Mouse (Mus musculus): ENCODE data around the gene Lpp.

Gene Lpp

DNA sequence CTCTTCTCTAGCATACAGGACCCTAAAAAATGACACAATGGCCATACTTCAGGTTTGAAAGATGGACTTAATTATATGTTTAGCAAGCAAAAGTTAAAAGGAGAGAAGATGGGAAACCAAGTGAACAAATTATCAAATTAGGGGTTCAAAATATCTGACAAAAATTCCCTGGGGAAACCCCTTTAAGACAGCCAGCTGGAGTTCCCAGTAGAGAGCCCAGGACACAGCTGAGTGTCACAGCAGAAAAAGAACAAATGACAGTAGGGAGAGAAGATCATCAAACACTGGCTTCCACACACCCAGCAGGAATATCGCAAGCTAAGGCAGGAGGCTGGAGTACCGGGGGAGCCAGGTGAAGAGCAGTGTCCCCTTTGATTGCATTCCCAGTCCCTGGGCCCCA is 373.3 kb downstream of the Lpp start:
- POLR2A ChIA-PET, result interaction anchor here in 1 of 4 experiments (0.6 kb wide), 1 partner anchor 576 kb away, joined by 4 read pairs; no protein-coding TSS in a partner anchor
- CTCF ChIA-PET, result interaction anchor here in 1 of 4 experiments (1.0 kb wide), 1 partner anchor 10 kb away, joined by 4 read pairs; no protein-coding TSS in a partner anchor

DNA sequence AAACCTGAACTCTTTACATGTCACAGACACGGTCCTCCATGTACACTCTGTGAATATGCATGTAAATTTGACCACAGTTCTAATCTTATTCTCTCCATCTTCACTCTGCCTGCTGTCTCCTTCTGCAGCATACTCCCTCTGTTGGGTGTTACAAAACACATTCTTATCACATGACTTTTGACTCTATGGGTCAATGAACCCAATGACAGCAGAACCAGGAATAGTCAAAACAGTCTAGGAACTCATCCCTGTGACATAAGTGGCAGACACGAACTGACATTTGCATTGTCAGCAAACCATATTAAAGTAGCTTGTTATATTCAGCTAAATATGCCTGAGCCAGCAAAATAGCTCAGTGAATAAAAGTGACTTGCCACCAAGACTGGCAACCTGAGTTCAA is 383.7 kb downstream of the Lpp start:
- POLR2A ChIA-PET, result no interaction called here
- CTCF ChIA-PET, result no interaction called here

DNA sequence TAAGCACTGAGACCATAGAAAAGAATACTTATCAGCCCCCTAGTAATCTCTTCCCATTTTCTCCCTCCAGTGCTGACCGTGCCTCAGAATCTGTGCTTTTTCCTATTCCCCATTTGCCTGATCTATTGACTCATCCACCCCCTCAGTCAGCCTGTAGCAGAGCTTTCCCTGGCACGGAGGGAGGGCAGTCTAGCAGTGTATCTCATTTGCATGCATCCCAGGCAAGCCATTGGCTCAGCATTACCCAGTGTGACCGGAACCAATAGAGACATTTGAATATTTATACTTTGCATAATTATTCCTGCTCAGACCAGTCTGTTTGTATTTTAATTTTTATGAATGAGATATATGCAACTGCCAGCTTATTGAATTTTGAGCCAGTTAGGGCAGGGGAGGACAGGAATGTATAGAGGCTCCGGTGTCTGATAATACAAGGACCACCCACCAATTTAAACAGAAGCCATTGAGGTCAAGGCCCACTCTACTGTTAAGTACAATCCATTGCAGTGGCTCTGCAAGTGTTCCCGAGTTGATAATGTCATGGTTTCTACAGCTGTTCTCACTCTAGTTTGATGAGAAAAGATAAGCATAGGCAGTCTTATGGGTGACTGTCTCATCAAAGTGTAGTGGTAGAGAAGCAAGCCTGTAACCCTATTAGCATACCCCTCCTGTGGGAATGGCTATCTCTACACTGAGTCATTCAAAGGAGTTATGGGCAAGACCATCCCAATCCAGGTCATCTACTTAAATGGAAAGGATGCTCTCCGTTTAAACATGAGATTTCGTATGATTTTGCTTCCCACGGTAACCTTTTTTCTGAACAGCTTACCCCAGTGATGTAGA is 385.3 kb downstream of the Lpp start:
- ChIA-PET POLR2A (no interaction called here), CTCF (no interaction called here)

DNA sequence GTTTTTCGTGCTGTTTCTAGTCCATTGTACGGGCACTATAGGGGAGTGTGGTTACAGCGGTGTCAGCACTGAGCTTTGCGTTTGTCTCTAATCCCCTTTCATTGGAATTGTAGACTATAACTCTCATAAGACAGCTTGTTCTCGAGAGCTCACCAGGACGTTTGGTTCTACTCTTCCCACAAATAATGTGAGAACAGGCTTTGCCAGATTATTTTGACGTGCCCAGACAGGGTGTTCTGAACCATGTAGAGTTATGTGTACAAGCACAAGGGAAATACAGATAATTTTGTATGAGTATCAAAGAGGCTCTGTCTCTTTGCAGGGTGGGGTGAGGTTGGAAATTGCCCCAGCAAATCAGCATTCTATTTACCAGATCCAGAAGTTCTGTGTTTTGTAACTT is 387.2 kb downstream of the Lpp start:
- ChIA-PET POLR2A (interaction anchor here in 1 of 4 experiments (0.6 kb wide), 1 partner anchor 793 kb away, joined by 6 read pairs; no protein-coding TSS in a partner anchor), CTCF (no interaction called here)

DNA sequence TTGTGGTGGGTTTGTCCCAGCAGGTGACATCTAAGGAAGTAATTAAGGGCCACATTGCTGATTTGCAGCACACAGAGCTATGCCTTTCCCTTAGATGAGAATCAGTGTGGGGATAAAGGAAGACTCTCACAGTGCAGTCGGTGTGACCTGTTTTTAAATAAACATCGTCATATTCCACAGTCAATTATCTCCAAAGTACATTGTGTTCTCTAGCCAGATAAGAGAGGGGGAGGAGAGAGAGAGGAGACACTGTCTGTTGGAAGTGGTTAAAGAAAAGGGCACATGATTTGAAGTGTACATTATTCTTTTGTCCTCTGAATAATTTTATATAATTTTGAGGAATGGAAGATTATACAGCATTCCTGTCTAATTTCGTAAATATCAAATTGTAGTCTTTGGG is 388.6 kb downstream of the Lpp start:
- POLR2A ChIA-PET, result no interaction called here

DNA sequence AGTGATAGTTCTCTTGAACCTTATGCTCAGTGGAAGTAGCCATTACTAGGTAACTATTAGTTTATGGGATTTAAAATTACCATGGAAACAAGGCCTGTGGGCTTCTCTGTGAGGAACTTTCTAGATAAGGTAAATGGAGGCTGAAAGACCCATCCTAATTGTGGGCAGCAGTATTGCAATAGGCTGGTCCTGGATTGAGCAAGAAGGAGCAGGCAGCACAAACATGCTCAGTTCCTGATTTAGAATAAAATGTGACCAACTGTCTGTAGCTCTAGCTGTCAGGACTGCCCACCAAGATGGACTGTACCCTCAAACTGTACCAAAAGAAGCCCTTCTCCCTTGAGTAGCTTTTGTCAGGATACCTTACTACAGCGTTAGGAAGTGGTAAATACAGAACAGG is 392.3 kb downstream of the Lpp start:
- ChIA-PET POLR2A (no interaction called here), CTCF (no interaction called here)

More for the DNA sequence above, 388.6 kb downstream of the Lpp start:
- CTCF ChIA-PET, result no interaction called here

DNA sequence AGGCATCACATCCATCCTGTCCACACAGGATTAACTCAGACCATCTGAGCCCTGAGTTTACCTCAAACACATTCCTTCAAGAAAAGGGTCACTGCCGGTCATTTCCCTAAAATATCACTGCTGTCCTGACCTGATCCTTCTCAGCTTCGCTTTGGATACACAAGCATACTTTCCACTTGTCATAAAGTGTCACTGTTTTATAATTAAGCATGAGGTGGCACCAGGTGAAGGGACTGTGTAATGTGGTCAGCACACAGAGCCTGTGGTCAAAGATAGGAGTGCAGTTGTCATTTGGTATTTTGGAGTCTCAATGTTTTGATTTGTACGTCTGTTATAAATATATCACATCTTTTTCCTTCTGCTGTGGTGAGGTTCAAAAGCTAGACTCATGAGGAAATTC is 395.7 kb downstream of the Lpp start:
- CTCF ChIA-PET, result no interaction called here
- POLR2A ChIA-PET, result no interaction called here

DNA sequence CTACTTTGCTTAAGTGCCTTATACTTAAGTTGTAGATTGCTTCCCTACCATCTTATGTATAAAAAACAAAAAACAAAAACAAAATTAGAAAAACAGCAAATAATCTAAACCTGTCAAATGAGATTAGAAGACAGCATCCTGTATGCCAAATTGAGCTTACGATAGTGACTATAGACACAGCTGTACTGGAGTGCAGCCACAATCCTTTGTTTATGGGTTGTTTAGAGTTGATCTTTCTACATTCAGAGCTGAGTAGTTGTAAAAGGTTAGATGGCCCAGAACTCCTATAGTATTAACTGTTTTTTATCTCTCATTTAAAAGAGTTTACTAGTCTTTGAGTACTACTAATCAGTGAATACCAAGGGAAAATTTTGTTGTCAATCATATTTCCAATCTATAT is 398.1 kb downstream of the Lpp start:
- ChIA-PET POLR2A (no interaction called here), CTCF (no interaction called here)

DNA sequence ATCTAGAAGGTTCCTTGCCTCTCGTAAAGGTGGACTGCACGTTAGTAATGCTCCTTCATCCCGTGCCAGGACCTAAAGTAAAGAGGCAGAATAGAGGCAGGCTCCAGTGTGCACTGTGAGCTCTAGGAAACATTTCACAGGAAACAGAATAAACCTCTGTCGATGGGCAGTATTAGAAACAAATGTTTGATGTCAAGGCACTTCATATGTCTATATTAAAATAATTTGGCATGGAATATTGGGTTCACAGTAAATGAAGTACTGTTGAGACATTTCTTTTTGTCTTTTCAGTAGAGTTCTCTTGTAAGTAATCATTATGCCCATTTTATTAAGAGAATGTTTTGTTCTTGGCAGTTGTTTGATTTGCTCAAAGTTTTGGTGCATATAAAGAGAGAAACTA is 398.7 kb downstream of the Lpp start:
- POLR2A ChIA-PET, result no interaction called here
- CTCF ChIA-PET, result no interaction called here

DNA sequence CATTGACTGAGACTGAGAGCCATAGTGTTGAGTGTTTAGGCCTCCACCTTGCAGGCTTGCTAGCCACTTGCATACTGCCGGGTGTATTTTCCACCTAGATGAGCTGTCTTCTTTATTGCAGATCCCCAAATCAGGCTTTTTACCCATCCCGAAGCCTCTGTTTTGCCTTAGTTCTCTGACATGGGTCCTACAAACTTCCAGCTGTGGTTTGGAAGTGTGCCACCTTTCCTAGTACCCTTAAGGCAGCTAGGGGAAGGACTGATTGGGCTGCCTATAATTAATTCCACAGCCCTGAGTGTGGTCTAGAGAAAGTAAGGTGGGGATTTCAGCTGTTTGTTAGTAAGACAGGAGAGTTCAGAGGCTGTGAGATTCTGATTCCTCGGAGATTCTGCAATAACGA is 399.5 kb downstream of the Lpp start:
- CTCF ChIA-PET, result no interaction called here
- POLR2A ChIA-PET, result interaction anchor here in 1 of 4 experiments (0.5 to 0.7 kb wide), 2 partner anchors 171 to 1120 kb away, joined by 3 read pairs; no protein-coding TSS in a partner anchor

DNA sequence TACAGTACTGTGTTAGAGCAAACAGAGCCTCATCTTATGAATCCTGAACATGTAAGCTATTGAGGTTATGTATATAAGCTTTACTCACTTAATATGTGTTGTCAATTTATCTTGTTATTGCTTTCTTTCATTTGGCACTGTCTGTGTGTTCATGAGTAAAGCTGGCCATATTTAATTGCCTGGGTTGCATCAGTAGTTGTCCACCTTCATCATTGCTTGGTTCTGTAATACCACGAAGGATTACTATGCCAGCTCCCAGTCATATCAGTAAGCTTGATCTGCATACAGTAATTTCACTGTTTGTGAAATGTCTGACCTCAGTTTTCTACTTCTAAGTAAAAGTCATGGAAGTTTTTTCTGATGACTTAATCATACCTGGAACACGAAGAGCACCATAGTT is 401.4 kb downstream of the Lpp start:
- ChIA-PET CTCF (no interaction called here), POLR2A (no interaction called here)

DNA sequence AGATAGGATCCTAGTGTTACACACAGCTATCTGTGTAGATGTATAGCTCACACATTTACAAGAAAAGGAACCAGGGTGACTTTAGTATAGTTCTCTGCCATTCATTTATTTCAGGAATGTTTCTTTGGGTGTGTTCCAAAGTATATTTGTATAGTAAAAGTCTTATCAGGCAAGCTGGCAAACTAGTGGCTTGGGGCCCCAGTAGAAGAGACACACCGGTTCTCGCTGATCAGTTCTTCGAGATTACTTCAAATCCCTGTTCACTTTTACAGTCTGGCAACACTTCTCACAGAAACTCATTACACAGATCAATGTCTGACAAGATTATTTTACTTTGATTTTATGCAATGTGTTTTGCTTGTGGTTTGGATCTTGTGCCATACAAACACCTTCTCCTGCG is 408.0 kb downstream of the Lpp start:
- ChIA-PET CTCF (no interaction called here), POLR2A (interaction anchor here in 1 of 4 experiments (0.8 kb wide), 1 partner anchor 818 kb away, joined by 3 read pairs; no protein-coding TSS in a partner anchor)

DNA sequence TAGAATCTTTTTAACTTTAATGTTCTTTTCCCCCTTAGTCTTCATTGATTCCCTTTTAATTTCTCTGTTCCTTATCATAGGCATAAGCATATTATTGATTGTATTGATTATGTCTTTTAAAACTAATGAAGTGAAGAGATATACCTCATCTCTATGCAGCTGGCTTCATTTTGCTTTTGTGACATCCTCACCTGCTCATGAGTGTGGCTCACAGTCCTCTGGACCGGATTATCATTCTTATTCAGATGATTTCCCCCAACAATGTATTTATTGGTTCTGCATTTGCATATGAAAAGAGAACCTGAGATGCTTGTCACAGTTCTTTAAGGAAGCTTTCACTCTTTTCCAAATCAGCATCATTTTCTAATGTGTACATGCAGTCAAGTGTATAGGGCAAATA is 408.5 kb downstream of the Lpp start:
- ChIA-PET CTCF (no interaction called here), POLR2A (interaction anchor here in 2 of 4 experiments (0.7 to 0.8 kb wide), 2 partner anchors 257 to 819 kb away, joined by 3 read pairs; no protein-coding TSS in a partner anchor)

DNA sequence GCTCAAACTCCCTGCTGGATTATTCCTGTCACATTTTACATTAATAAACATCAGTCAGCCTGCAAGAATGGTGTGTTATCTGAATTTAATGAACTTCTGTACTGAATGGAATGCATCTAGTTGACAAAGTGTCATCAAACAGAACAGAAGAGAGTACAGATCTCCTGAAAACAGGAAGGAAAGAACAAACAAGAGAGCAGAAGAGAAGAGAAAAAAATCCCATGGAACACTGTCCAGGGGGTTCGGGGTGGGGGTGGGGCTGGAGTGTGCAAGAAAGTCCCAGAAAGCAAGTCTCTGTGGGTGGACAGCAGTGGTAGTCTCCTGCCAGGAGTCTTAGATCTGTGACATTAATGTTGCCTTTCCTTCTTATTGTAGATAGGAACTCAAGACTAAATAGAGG is 412.8 kb downstream of the Lpp start:
- CTCF ChIA-PET, result interaction anchor here in 1 of 4 experiments (0.8 kb wide), 1 partner anchor 142 kb away, joined by 3 read pairs; no protein-coding TSS in a partner anchor
- POLR2A ChIA-PET, result no interaction called here

DNA sequence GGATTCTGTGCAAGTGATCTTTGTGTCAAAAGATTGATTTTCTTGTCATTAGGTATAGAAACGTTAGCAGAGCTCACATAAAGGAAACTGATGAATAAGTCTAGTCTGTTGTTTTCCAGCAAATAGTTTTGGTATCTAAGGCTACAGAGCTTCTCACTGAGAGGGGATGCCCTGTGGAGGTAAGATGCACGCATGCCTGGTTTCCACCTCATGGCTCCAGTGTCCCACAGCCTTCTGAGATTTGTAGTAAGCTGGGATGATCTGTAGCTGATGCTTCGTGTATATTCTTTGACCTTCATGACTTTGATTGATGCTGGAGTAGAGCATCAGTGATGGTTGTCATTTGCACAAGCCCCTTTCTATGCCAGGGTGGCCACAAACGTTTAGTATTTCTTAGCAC is 414.3 kb downstream of the Lpp start:
- ChIA-PET POLR2A (interaction anchor here in 1 of 4 experiments (1.3 kb wide), 1 partner anchor 266 kb away, joined by 3 read pairs; no protein-coding TSS in a partner anchor), CTCF (interaction anchor here in 1 of 4 experiments (0.7 kb wide), 1 partner anchor 43 kb away, joined by 3 read pairs; no protein-coding TSS in a partner anchor)

DNA sequence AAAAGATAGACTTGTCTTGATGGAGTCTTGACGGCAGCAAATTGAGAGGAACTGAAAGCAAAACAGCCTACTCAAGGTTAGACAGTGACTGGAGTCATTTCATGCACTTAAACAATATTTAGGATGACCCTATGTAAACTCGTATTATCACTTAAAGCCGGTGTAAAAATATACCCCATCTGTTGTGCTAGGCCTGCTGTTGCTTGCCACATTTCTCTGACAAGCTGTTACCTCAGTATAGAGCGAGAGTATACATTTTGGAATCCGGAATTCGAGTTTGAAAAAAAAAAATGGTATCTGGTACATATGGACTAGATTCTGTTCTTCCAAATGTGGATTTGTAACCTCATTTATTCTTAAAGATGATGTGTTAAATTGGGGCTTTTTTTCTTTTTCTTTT is 416.5 kb downstream of the Lpp start:
- ChIA-PET CTCF (no interaction called here), POLR2A (no interaction called here)

DNA sequence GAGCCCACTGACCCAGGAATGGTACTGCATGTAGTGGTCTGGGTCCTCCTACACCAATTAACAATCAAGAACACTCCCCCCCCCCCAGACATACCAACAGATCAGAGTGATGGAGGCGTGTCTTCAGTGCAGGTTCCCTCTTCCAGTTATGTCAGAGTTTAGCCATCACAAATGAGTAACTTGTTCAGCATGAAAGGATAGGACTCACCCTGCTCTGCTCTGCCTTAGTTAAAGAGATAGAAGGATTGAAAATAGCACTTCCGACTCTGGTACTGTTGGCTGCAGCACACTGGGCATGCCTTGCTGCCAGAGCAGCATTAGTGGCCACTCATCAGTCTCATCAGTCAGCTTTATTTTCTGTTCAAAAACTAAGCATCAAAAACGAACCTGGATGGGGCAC is 423.3 kb downstream of the Lpp start:
- CTCF ChIA-PET, result no interaction called here
- POLR2A ChIA-PET, result interaction anchor here in 1 of 4 experiments (0.8 kb wide), 1 partner anchor 777 kb away, joined by 3 read pairs; no protein-coding TSS in a partner anchor

DNA sequence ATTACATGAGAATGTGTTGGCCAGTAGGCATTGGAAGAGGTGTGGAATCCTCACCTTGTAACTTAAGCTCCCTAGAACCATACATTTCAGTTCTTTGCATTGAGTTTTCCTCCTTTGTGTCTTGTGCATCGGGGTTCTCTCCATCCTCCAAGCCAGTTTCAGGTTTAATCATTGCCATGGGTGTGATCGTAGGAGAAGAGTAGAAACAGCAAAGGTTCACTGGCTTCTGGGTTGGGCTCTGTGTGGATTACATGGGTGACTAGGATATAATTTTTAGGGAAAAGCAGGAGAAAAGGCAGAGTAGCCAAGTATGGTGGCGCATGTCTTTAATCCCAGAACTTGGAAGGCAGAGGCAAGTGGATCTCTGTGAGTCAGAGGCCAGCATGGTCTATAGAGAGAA is 424.1 kb downstream of the Lpp start:
- ChIA-PET CTCF (interaction anchor here in 1 of 4 experiments (0.6 kb wide), 1 partner anchor 53 kb away, joined by 3 read pairs; no protein-coding TSS in a partner anchor), POLR2A (interaction anchor here in 1 of 4 experiments (0.8 kb wide), 1 partner anchor 778 kb away, joined by 3 read pairs; no protein-coding TSS in a partner anchor)

DNA sequence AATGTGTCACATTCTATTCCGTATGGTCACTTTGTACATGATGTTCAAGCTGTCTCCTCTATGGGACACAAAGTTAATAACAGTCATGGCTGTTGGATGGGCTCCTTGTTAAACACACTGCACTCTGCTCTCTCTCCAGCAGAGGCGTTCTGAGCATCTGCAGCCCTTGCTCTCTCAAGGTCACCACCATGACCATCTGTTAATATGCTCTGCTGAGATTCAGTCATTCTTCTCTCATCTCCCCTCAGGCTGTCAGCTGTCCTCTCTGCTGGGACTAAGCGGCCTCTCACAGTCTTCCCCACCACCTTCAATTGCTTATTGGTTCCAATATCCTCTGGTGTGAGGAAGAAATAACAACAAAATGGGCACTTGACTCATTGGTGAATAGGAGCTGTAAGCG is 425.8 kb downstream of the Lpp start:
- ChIA-PET POLR2A (interaction anchor here in 2 of 4 experiments (0.5 kb wide), 2 partner anchors 155 to 224 kb away, joined by 5 to 10 read pairs; no protein-coding TSS in a partner anchor), CTCF (interaction anchor here in 2 of 4 experiments (1.1 to 1.6 kb wide), 2 partner anchors 837 kb away, joined by 3 to 6 read pairs; no protein-coding TSS in a partner anchor)

DNA sequence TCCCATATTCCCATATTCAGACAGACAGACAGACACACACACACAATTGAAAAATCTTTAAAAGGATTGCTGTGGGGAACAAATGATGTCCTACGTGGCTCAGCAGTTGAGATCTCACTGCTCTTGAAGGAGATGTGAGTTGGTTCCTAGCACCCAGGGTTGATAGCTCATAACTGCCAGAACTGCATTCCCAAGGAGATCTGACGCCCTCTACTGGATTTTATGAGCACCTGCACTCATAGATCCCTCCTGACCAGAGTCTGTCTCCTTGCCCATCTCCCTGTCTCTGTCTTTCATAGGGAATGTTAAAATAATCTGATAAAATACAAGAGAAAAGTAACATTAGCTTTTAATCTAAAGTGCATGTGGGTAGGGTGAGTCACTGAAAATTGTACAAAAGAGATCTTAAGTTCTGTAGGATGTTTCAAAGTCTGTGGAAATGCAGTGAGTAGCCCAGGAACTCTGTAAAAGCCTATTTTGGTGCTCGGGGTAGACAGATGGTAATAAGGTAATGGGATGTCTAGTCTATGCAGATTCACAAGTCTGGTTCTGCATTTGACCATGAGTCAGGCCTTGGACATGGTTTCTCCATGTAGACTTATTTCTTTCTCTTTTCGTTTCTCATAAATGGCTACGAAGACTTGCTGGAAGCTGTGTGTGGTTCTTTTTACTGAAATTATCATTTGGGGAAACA is 429.0 kb downstream of the Lpp start:
- ChIA-PET CTCF (interaction anchor here in 3 of 4 experiments (0.6 to 2.2 kb wide), 5 partner anchors 38 to 839 kb away, joined by 3 to 12 read pairs (median 3); no protein-coding TSS in a partner anchor), POLR2A (interaction anchor here in 1 of 4 experiments (0.6 kb wide), 1 partner anchor 840 kb away, joined by 3 read pairs; no protein-coding TSS in a partner anchor)

Measured in embryonic stem cell, embryonic (primary cell).